Mouse (Mus musculus) cerebellum, postnatal 36 days (tissue): Measurements from ENCODE around the gene Tex48.

Source experiments
- DNase-seq, 2 experiments: peaks; one replicate each; pipeline ENCODE4 v3.0.0; 2021 to 2022; ENCODE audit warnings: mixed read lengths in 2 of 2

Tex48 gene

GRCm38 (mm10) chr4:63594459-63595110, 27.6 kb downstream of the Tex48 start:
- no peak for DNase-seq

GRCm38 (mm10) chr4:63590538-63590937, 31.7 kb downstream of the Tex48 start:
- no peak for DNase-seq

GRCm38 (mm10) chr4:63589987-63590386, 32.2 kb downstream of the Tex48 start:
- no peak for DNase-seq

- DNase-seq = no peak
Measured at GRCm38 (mm10) chr4:63586240-63586639, 36.0 kb downstream of the Tex48 start.

GRCm38 (mm10) chr4:63585216-63585615, 37.0 kb downstream of the Tex48 start:
- no peak for DNase-seq

DNA sequence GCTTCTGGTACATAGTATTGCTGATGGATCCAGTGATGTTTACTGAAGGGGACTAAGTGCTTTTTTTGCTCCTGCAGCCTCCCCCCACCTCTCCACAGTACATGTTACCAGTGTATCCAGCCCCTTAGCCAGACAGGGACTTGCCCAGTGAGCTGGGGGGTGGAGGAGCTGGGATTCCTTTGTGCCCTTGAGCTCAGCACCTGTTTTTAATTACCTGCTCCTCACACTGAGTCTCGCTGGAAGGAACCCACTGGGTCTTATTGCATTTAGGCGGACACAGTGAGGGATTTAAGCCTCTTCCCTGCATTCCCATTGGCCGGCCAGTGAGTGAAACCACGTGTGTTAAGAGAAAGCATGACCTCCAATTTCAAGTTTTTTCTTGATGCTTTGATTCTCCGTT, 39.6 kb downstream of the Tex48 start:
- DNase-seq = no peak

GRCm38 (mm10) chr4:63580078-63580477, 42.1 kb downstream of the Tex48 start:
- no peak for DNase-seq

- no peak for DNase-seq
Measured at GRCm38 (mm10) chr4:63579649-63580048, 42.6 kb downstream of the Tex48 start.

GRCm38 (mm10) chr4:63572621-63573020, 49.6 kb downstream of the Tex48 start:
- no peak for DNase-seq

DNA sequence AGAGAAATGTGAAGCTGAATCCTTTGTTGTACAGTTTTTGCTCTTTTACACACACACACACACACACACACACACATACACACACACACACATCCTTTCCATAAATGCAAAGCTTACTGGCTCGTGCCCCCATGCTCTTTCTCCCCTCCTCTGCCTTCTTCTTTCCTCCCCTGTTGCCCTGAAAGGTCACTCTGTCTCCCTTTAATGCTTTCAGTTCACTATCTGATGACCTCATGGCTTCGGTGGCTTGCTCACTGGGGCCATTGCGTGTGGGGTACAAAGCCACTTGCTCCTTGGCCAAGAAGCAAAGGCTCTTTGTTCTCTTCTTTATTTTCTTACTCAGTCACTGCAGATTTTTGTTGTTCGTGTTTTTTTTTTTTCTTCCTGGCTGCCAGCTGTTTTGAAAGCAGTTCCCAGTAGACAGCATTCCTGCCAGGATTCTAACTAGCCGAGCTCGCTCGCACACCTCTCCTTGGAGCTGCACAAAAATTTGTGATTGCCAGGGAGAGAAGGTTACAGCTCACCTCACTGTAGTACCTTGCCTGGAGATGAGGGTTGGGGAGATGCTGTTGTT, 51.9 kb downstream of the Tex48 start:
- no peak for DNase-seq

GRCm38 (mm10) chr4:63569322-63569721, 52.9 kb downstream of the Tex48 start:
- no peak for DNase-seq

DNA sequence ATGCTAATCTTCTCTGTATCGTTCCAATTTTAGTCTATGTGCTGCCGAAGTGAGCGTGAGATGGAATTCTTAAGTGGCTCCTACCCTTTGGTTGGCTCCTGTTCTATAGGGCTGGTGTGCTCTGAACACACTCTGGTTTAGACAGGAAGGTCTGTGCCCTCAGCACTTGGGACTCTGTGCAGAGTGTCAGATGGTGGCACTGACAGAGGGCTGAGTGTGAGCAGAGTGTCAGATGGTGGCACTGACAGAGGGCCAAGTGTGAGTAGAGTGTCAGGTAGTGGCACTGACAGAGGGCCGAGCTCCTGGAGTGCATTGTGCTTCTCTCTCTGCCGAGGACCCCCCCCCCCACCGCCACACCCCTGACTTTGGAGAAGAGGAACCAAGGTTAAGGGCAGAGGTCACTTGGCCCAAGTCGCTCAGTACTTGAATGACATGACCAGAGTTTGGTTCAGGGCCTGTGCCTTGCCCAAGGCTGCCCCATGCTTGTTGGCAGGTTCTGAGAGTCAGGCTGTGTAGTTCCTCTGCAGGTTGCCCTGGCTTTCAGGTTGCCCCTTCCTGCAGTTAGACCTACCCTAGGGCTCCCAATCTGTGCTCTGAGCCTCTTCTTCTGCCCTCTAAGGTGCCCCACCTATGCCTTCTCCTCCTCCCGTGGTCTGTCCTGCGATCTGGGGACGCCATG, 54.4 kb downstream of the Tex48 start:
- DNase-seq = no peak

DNA sequence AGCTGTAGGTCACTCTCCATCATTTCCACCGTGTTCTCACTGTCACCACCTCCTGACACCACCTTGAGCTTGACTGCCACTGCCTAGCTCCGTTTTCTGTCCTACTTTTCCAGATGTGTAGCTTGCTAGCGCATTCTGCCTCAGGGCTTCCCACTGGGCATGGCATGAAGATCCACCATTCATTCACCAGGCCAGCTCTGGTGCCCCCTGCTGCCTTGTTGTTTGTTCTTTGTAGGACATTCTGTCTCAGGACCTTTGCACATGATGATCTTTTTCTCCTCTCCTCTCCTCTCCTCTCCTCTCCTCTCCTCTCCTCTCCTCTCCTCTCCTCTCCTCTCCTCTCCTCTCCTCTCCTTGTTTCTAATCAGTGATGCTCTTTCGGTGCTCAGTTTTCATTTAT, 59.5 kb downstream of the Tex48 start:
- DNase-seq = no peak

DNA sequence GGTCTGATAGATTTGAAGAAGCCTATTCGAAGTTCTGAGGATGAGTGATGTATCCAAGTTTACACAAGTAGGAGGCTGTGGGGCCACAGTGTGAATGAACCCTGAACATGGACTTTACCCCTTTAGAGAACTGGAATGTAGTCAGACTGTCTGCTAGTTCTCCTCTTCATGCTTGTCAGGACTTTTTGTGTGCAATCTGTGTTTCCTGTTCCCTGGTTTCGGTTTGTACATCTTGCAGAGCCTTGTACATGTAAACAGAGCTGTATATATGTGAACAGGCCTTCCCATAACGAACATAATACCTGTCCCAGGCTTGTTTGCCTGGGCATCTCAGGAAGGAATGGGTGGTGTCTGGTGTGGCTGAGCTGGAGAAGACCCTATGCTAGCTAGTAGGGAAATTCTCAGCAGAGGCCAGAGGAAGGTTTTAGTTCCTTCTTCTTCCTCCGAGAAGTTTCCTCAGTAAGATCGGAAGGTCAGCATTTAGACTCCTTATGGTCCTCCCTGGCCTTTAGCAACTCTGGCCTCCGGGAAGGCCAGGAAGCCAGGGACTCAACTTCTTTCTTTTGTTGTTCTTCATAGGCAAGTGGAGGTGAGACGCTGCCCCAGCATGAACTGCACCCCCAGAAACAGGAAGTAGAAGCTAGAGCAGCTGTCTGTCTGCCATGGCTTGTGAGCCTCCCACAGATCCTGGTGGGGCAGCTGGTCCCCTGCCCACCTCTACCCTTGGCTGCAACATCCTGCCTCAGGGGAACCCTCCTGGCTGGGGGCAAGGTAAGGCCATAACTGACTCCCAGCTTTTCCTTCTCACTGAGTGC, 60.2 kb downstream of the Tex48 start:
- no peak for DNase-seq

DNA sequence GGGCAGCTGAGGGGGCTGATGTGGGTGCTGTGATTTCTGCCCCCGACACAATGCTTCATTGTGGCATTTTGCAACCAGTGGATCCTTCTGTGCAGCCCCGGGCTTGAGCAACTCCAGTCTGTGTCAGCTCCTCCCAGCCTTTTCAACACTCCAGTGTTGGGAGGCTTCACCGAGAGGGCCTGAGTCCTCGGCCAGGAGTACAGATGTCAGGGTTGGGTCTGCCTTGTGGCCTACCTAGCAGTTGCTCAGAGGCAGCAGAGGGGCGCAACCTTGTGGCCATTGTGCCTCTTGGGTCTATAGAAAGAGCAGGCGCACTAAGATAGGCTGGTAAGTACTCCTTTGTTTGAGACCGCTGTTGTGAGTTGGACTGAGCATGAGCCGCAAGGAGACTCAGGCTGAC, 62.1 kb downstream of the Tex48 start:
- DNase-seq = no peak

DNA sequence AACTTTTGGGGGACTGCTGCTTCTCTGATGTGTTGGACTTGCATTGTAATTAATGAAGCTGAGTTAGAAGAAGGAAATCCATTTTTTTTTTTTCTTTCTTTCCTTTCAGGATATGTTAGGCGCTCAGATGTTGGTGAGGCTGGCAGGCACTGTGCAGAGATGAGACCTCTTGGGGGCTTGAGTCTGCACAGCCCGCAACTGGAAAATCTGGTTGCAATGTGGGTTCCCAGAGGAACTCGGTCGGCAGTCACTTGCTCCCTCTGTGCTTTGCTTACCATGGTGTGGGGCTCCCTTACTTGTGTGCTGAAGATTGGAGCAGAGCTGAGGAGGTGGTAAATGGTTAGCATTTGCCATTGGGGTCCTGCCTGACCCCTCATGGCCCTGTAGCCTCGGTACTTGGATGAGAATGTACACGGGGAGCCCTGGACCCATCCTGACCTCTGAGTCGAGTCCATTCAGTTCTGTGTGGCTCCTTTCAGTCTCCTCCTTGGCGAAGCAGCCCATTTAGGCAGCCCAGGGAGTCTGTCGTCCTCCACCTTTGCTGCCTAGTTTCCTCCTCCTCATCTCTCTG, 63.0 kb downstream of the Tex48 start:
- peak in 1 of 2 experiments; percentile 9 for DNase-seq

GRCm38 (mm10) chr4:63558407-63559081, 63.7 kb downstream of the Tex48 start, which contains the start of gene Tmem268:
Gene Tmem268 (plus strand): TSS chr4:63558781.
- peak; percentile 75 to 81 for DNase-seq

DNA sequence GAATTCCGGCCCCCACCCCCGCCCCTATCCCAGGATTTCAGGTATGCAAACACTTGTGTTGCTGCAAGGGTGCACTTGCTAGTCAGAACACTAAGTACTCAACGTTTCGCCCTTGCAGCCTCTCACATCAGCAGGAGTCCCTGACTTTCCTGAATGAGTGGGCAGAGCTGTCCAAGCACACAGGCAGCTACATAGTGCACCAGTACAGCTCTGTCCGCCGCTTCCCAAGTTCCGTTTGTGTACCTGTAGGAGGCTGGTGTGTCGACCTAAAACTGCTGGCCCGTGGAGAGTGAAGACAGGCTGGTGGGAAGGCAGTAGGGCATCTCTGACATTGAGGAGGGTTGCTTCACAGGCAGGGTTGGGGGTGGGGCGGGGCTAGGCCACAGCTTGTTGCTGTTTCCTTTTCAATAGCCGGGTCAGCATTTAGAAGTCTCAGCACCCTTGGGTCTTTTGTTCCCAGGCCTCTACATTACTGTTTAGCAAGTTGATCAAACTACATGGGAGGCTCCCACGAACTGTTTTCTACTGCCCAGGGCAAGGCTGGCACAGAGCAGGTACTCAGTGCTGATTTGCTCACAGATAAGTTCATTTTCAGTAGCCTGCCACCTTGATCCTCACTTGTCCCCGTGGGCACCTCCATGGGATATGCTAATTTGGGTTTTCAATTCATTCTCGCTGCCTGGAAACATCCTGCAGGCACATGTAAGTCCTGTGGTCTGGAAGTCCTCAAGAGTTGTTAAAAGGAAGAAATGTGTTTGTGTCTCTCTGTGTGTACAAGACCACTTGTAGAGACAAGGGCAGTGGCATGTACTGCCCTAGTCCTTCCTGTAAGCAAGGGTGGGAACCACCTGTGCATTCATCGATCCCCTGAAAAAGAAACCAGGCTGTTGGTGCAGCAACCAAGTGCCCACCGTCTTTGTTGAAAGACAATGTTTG, 64.8 kb downstream of the Tex48 start:
- peak in 1 of 2 experiments; percentile 14 for DNase-seq
